In genomic region chr3:67514801-67515273, GRCm38 (mm10) we compare ENCODE assay signal across 9 mouse cellular contexts. TPM values are rescaled to one million over a fixed set of nuclear protein-coding genes. Genes with fewer than 3 reads are reported as not detected.
DNase-seq lines count a peak whose midpoint lies in the region; ATAC-seq and TF ChIP-seq lines count a peak whose summit lies in the region.
"Had no signal": no experiment of that assay in that cellular context is flagged by ENCODE, and none has a peak within 500 bp of the region (broad histone marks: within the 10 kb centered on the region; RNA-seq: fewer than 3 reads in every experiment).

No protein-coding gene starts in this region.

- peak overlapping the region; percentile 8; the same call in 1 of the 2 replicates for H3K9ac ChIP-seq in ES-E14 (ENCODE audit: insufficient read depth, low read depth, low read length, poor library complexity, severe bottlenecking)
- peak overlapping the region; percentile 66 for H3K9ac ChIP-seq in forebrain, embryonic 12.5 days
- H3K9ac ChIP-seq in intestine, postnatal 0 days (ENCODE audit: low read depth, low read length), result peak overlapping the region; percentile 46
- H3K9ac ChIP-seq in stomach, embryonic 16.5 days (ENCODE audit: low read length), result peak overlapping the region; percentile 75

- peak; percentile 52; the same call in 1 of the 2 replicates for ATAC-seq in forebrain, embryonic 12.5 days (ENCODE audit: low FRiP score)
- peak; percentile 51 for ATAC-seq in intestine, postnatal 0 days
- peak; percentile 34 for ATAC-seq in megakaryocyte, adult 5-6 weeks (ENCODE audit: poor library complexity, severe bottlenecking)
- ATAC-seq in stomach, embryonic 16.5 days (ENCODE audit: insufficient read depth, low FRiP score), result no peak

- H3K36me3 ChIP-seq in ES-E14 (ENCODE audit: control insufficient read depth, insufficient read depth, low read length, poor library complexity, severe bottlenecking), result no peaks in the 10 kb centered on the region
- no peaks in the 10 kb centered on the region for H3K36me3 ChIP-seq in forebrain, embryonic 12.5 days (replicated peaks)
- H3K36me3 ChIP-seq in intestine, postnatal 0 days (ENCODE audit: control insufficient read depth, insufficient read depth), result no peaks in the 10 kb centered on the region
- no peaks in the 10 kb centered on the region for H3K36me3 ChIP-seq in stomach, embryonic 16.5 days (ENCODE audit: control insufficient read depth, insufficient read depth, low read length)
- H3K36me3 ChIP-seq: G1E had no signal

- no peaks in the 10 kb centered on the region for H3K4me1 ChIP-seq in ES-E14 (ENCODE audit: control insufficient read depth in 2 of 2, insufficient read depth in 2 of 2, low read length in 2 of 2, poor library complexity in 1 of 2)
- peaks cover 10% of the 10 kb centered on the region for H3K4me1 ChIP-seq in forebrain, embryonic 12.5 days
- no peaks in the 10 kb centered on the region for H3K4me1 ChIP-seq in intestine, postnatal 0 days (replicated peaks; ENCODE audit: control insufficient read depth, insufficient read depth, low read length)
- H3K4me1 ChIP-seq in stomach, embryonic 16.5 days (ENCODE audit: control insufficient read depth, insufficient read depth, low read length), result no peaks in the 10 kb centered on the region

- DNase-seq in heart, adult 11 months, result peak; percentile 83
- DNase-seq in heart, postnatal 25 days (ENCODE audit: low spot score), result no peak
- no peak for DNase-seq in ES-E14 (ENCODE audit: low read depth, low spot score)
- no peak for DNase-seq in thymus, postnatal 25 days

- intact Hi-C loops in heart, postnatal 25 days (cut with DNase I), result no loop called here

- H3K4me3 ChIP-seq in ES-E14 (ENCODE audit: insufficient read depth in 1 of 2, low read depth in 1 of 2, low read length in 2 of 2, poor library complexity in 1 of 2, severe bottlenecking in 1 of 2), result peak overlapping the region; percentile 61 to 62
- peak overlapping the region; percentile 61 for H3K4me3 ChIP-seq in forebrain, embryonic 12.5 days (replicated peaks)
- peak overlapping the region; percentile 51 for H3K4me3 ChIP-seq in intestine, postnatal 0 days (ENCODE audit: low read depth, low read length)
- peak overlapping the region; percentile 61 for H3K4me3 ChIP-seq in stomach, embryonic 16.5 days (replicated peaks; ENCODE audit: low read length)

- in situ Hi-C loops in ES-E14 (cut with MboI; ENCODE audit: low sequenced_read_pairs in 2 of 2, unreplicated experiment in 2 of 2), result no loop called here

- H3K9me3 ChIP-seq in ES-E14 (ENCODE audit: control insufficient read depth, insufficient read depth, low read depth, low read length), result no peaks in the 10 kb centered on the region
- no peaks in the 10 kb centered on the region for H3K9me3 ChIP-seq in forebrain, embryonic 12.5 days
- H3K9me3 ChIP-seq in intestine, postnatal 0 days (ENCODE audit: control insufficient read depth), result no peaks in the 10 kb centered on the region
- no peaks in the 10 kb centered on the region for H3K9me3 ChIP-seq in stomach, embryonic 16.5 days (replicated peaks; ENCODE audit: control insufficient read depth, low read length)

- peak overlapping the region; percentile 100 for H3K4me2 ChIP-seq in forebrain, embryonic 12.5 days
- H3K4me2 ChIP-seq in intestine, postnatal 0 days (replicated peaks; ENCODE audit: low read depth), result peak overlapping the region; percentile 96
- peak overlapping the region; percentile 100 for H3K4me2 ChIP-seq in stomach, embryonic 16.5 days (ENCODE audit: low read depth, low read length)

- H3K27ac ChIP-seq in ES-E14 (ENCODE audit: insufficient read depth, low read depth, low read length, poor library complexity, severe bottlenecking), result no peak overlapping the region
- no peak overlapping the region for H3K27ac ChIP-seq in forebrain, embryonic 12.5 days
- no peak overlapping the region for H3K27ac ChIP-seq in intestine, postnatal 0 days (ENCODE audit: low read depth, low read length)
- H3K27ac ChIP-seq in stomach, embryonic 16.5 days (ENCODE audit: low read length), result no peak overlapping the region

- 4% methylated on average over 40 of the region's 40 CpGs for WGBS in forebrain, embryonic 12.5 days
- 5% methylated on average over 40 of the region's 40 CpGs for WGBS in intestine, postnatal 0 days
- WGBS in stomach, embryonic 16.5 days, result 5% methylated on average over 40 of the region's 40 CpGs

- peaks cover 51% of the 10 kb centered on the region for H3K27me3 ChIP-seq in forebrain, embryonic 12.5 days
- peaks cover 25% of the 10 kb centered on the region; the same call in 1 of the 2 replicates for H3K27me3 ChIP-seq in intestine, postnatal 0 days (replicated peaks; ENCODE audit: control insufficient read depth, insufficient read depth, low read length)
- H3K27me3 ChIP-seq in stomach, embryonic 16.5 days (ENCODE audit: control insufficient read depth, insufficient read depth, low read length), result peaks cover 14% of the 10 kb centered on the region

- no peak for TF ChIP-seq CTCF in intestine, postnatal 0 days (IDR thresholded peaks at IDR 0.05; ENCODE audit: low read depth)

TF ChIP-seq in ES-E14, 5 proteins besides CTCF, POLR2A, EP300 and RAD21:
- TF ChIP-seq CHD2 (IDR thresholded peaks at IDR 0.05; ENCODE audit: low read depth, low read length), result no peak
- TF ChIP-seq ZNF384 (IDR thresholded peaks at IDR 0.05; ENCODE audit: low read depth, low read length), result no peak
- no peak for TF ChIP-seq MAFK (IDR thresholded peaks at IDR 0.05; ENCODE audit: insufficient read depth, low read depth, low read length)
- TF ChIP-seq HCFC1 (IDR thresholded peaks at IDR 0.05; ENCODE audit: borderline replicate concordance, insufficient read depth, low read length), result no peak
- TF ChIP-seq ZC3H11A (IDR thresholded peaks at IDR 0.05; ENCODE audit: borderline replicate concordance, low read depth, low read length), result no peak

RNA-seq across cellular contexts. Expression of gene Rarres1, which starts 0.5 kb away (rescaled TPM):
- total RNA-seq in heart, postnatal 25 days (2021), result under 1 TPM; 0.53 to 0.62 TPM
- total RNA-seq in ES-E14 (2012; rRNA removed), result 0.36 and 0.37 TPM in 2 replicates
- polyA plus RNA-seq in forebrain, embryonic 12.5 days (2016; fragmentation: Nextera tagmentation; extraction: Ambion mirVana), result 0.61 and 0.74 TPM in 2 replicates
- 13.5 and 14.6 TPM in 2 replicates for polyA plus RNA-seq in intestine, postnatal 0 days (2015; fragmentation: Nextera tagmentation; extraction: Ambion mirVana)
- total RNA-seq in megakaryocyte, adult 5-6 weeks (2015), result not detected in 2 replicates
- total RNA-seq in megakaryocyte, adult 5-6 weeks (2017), result not detected in 2 replicates
- polyA plus RNA-seq in stomach, embryonic 16.5 days (2015; fragmentation: Nextera tagmentation; extraction: Ambion mirVana), result 2.1 and 2.6 TPM in 2 replicates
- polyA plus RNA-seq: G1E had no signal

RNA-seq across cellular contexts. Expression of gene Lxn, which starts 51.1 kb away (rescaled TPM):
- total RNA-seq in heart, postnatal 25 days (2021), result 1 to 10 TPM; 6.5 TPM
- total RNA-seq in ES-E14 (2012; rRNA removed), result 3.7 and 6.3 TPM in 2 replicates
- polyA plus RNA-seq in forebrain, embryonic 12.5 days (2016; fragmentation: Nextera tagmentation; extraction: Ambion mirVana), result 57.1 and 58.2 TPM in 2 replicates
- 84.1 and 91.7 TPM in 2 replicates for polyA plus RNA-seq in intestine, postnatal 0 days (2015; fragmentation: Nextera tagmentation; extraction: Ambion mirVana)
- total RNA-seq in megakaryocyte, adult 5-6 weeks (2015), result 43.4 and 52.6 TPM in 2 replicates
- total RNA-seq in megakaryocyte, adult 5-6 weeks (2017), result 13.5 and 20.9 TPM in 2 replicates
- 91.4 and 95.1 TPM in 2 replicates for polyA plus RNA-seq in stomach, embryonic 16.5 days (2015; fragmentation: Nextera tagmentation; extraction: Ambion mirVana)

Comparison
In these comparisons a context has a peak if more than half of its experiments do, and no peak if none do; other contexts are left out.
1. H3K9ac ChIP-seq: peak in every context shown above with its lines; median percentile 75 in stomach, embryonic 16.5 days; 66 in forebrain, embryonic 12.5 days; 46 in intestine, postnatal 0 days; 8 in ES-E14.